Mouse (Mus musculus): ENCODE results near the gene Plpp1.

DNA sequence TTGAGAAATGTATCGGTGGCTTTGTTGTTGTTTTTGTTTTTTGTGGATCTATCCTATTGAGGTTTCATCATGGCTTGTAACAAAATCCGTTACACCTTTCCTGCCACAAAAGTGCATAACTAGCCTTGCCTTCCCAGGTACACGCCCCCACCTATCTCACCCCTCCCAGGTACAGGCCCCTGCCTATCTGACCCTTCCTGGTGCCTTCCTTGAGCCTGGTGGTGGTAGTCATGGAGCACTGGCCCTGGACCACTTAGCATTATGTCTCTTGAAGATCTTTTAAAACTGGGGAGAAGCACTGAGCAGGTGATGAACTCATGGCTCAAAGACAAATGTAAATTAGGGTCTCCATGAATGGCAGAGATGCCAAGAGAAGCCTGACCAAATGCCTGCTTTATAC is 61.8 kb downstream of the Plpp1 start:
- no peak for TF ChIP-seq CTCF (IDR thresholded peaks at IDR 0.05; ENCODE audit: borderline replicate concordance, control insufficient read depth, extremely low read depth, insufficient read depth, low read length, poor library complexity)
- TF ChIP-seq POLR2A (IDR thresholded peaks at IDR 0.05; ENCODE audit: control insufficient read depth, extremely low read depth, insufficient read depth, low read length, poor library complexity), result no peak
